Mouse (Mus musculus): ENCODE measurements around the gene Snx5.

Snx5 gene

DNA sequence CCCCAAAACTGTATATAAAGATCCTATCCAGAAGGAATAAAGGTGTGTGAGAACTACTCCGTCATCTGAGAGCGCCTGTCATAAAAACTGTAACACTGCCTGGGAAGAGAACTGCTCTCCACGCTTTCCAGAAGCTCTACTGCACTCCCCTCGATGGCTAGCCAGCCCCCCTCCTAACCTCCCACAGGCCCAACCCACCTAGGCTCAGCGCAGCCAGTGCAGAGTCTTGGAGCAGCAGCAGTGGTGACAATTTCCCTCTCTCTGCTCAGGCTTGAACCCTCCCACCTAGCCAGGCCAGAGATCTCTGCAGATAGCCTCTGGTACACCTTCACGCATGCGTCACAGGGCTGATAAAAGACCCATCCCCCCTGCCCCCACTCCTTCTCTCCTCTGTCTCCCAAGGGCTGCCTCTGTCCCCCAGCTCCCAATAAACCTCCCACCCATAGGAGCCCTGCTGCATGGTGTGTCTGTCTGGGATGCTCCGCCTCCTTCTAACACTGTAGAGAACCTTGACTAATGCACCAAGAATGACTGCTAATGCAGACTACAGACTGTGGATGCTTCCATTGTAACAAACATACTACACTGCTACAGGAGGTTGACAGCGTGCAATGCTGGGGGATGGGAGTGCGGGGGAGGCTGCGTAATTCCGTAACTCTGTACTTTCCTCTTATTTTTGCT is 43.7 kb downstream of the Snx5 start:
- DNase-seq, result no peak

DNA sequence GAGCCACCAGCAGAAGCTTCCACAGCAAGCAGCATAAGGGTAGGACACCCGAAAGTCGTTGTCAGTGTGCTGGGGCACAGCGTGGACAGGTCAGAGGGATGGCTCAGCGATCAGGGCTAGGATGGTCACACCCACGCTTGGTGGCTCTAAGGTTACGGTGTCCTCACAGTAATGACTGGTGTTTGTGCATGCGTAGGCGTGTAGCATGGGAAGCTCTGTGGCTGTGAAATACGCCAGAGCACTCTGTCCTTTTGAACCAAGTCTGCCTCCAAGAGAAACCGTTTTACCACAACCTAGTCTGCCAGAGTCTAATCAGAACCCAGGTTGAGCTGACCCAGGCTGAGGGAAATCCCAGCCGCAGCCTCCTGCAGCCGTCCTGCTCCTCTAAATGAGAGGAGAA is 46.4 kb downstream of the Snx5 start:
- no peak for DNase-seq

DNA sequence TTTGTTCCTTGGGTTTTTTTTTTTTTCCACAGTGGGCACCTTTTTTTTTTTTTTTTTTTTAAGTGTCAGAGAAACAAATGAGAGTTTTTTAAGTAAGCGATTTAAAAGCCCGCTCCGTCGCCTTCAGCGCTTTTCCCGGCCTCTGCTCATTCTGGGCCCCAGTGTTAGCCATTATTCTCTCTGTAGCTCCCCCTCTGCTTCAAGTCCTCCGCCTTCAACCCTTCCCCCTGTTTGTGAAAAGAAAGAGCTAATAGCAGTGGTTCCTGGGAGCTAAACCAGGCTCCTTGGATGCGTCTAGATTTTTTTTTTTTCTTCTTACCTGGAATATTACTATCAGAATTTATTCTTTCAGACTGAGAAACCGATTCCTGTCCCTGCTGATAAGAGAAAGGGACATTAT is 55.1 kb downstream of the Snx5 start:
- DNase-seq, result no peak

DNA sequence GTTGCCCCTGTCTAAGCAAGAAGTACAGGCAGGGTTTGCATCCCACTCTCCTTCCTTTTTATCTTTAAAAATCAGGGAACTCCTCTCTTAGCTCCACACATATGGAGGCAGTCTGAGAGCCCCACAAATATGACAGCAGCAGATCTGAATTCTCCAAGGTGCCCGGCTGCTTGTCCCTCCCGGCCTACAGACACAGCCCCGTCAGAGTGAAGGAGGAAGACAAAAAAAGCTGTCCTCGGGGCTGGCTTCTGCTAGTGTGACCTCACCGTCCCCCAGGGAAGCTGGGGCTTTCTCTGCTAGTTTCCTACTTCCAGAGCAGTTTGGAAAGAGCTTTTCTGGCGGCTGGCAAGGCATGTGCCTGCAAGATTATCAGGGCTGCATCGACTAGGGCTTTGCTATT is 55.5 kb downstream of the Snx5 start:
- DNase-seq, result peak; percentile 97

DNA sequence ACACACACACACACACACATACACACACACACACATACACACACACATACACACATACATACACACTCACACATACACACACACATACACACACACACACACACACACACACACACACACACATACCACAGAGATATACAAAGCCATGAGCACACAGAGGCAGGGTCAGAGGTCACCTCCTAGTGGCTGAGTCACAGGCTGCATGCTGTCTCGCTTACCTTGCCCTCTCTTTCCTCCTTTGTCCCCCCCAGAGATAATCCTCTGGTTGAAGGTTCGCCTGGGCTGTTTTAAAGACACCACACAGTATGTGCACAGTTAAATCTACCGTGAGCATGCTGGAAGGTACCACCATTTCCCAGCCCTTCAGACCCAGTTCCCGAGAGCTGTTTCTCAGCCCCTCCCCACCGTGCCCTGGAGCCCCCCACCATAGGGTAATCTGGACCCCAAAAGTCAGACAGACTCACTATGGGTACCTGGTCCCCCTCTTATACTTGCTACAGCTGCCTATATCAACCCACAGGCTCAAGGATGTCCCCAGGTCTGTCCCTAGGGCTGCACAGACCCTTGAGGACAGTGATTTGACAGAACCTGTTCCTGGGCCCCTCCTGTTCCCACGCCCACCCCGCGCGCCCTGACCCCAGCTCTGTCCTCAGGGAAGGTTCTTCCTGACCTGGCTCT is 56.1 kb downstream of the Snx5 start:
- DNase-seq, result no peak

DNA sequence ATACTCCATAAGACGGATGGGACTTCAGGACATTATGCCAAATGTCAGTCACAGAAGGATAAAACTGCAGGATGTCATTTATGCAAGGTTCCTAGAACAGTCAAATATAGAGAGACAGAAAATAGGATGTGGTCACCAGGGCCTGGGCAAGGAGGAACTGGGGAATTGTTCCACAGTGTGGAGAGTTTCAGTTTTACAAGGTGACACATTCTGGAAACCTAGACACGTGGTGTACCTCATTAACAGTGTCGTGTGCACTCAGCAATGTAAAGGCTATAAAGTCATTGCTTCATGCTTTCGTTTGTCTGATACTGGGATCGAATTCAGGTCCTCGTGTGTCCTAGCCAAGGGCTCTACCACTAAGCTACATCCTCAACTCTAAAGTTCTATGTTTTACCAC is 56.9 kb downstream of the Snx5 start:
- DNase-seq, result peak; percentile 94

DNA sequence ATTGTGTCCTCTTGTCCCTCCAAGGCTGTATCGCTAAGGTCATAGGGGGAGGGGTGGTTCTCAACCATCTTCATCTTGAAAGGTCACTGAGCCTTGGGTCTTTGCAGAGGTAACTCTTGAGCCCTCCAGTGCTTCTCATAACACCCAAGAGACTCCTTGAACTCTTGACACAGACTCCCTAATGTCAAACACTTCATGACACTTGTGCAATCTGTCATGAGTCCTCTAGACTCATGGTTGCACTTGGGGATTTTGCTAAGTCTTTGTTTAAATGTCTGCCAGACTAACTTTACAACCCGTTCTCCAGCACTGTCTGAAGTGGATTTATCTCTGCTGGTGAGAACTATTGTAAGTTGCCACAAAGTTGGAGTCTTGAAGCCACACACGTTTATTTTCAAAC is 61.3 kb downstream of the Snx5 start:
- DNase-seq, result no peak

DNA sequence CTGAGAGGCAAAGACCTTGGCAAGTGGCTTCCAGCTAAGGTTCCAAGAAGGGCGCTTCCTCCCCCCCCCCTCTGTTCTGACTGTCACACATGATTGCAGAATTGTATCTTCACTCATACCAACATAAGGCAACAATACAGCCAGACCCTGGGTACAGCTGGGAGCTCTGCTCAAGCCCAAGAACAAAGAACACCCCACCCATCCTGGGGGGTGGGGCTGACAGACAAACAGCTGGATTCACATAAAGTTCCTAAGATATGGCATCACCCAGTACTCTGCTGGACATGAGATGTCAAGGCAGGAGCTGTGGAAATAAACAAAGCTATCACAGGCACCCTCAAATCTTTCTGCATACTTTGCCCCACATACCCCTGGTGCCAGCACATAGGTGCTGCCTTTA is 63.3 kb downstream of the Snx5 start:
- peak; percentile 92 for DNase-seq

DNA sequence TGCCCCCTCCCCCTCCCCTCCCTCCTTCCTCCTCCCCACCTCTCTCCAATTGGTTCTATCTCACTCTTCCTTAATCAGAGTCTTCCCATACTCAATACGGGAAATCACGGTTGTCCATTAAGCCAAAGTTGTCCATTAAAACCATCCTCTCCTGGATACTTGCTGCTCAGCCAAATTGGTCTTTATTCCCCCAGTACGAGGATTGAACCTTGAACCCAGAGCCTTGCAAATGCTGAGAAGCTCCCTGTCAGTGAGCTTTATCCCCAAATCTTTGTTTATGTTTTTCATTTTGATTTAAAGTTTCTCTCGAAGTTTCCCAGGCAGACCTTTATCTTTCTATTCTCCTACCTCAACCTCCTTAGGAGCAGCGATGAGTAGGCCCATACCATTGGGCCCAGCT is 67.7 kb downstream of the Snx5 start:
- DNase-seq, result no peak

DNA sequence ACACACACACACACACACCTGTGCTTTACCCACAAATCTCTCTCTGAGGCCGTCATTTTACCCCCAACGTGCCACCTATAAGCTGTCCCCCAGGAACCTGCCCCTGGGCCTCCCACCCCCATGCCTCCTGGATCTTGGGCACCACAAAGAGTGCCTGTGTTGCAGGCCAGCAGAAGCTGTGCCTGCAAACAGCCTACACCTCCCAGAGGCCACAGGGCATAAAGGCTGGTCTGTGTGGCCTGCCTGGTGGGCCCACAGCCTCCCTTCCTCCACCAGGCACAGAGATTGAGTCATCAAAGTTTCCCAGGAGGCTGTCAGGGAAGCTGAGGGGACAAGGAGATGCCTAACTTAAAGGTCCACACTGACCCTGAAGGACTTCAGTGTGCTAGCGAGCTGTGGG is 68.1 kb downstream of the Snx5 start:
- no peak for DNase-seq

DNA sequence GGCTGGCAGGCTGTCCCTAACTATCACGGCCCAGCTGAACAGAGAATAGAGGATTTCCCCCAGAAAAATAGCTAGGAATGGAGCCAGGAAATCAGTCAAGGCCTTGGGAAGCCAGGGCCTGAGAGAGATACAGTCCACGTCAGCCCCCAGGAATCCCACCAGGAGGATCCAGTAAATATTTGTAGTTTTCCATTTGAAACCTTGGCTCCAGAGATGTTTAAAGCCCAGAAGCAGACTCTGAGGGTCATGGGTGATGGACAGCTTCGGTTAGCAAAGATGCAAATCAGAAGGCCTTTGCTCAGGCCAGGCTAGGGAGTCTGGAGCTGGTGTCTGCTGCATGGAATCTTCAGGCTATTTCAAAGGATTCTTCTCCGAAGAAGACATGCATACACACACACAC is 68.6 kb downstream of the Snx5 start:
- DNase-seq, result no peak

All from heart, adult 11 months (tissue).